Mouse (Mus musculus) cerebellum, postnatal 36 days (tissue): ENCODE results near the gene Sdf4.

Source experiments
- DNase-seq, 2 experiments: peaks; one replicate each; pipeline ENCODE4 v3.0.0; 2021 to 2022; ENCODE audit warnings: mixed read lengths in 2 of 2

Gene Sdf4

GRCm38 (mm10) chr4:155992241-155992905 lies at the start of gene Sdf4, which contains the start of gene B3galt6:
Sdf4 (plus strand) TSS chr4:155992872.
B3galt6 (minus strand) TSS chr4:155992649.
- peak; percentile 84 to 87 for DNase-seq

- DNase-seq, result peak in 1 of 2 experiments; percentile 29
These were observed 49.6 kb upstream of the Sdf4 start for GRCm38 (mm10) chr4:155943049-155943452.

GRCm38 (mm10) chr4:155943534-155944249 lies 49.0 kb upstream of the Sdf4 start, which contains the start of gene Ube2j2:
Ube2j2 (plus strand) TSS chr4:155943831.
- DNase-seq, result peak; percentile 96 to 99

GRCm38 (mm10) chr4:155944271-155944670 lies 48.4 kb upstream of the Sdf4 start:
- DNase-seq, result no peak

- no peak for DNase-seq
These were observed 45.6 kb upstream of the Sdf4 start for GRCm38 (mm10) chr4:155947094-155947493.

- peak; percentile 46 to 47 for DNase-seq
These were observed 37.2 kb upstream of the Sdf4 start for GRCm38 (mm10) chr4:155955491-155955890.

GRCm38 (mm10) chr4:155959275-155959674 lies 33.4 kb upstream of the Sdf4 start:
- peak; percentile 74 to 78 for DNase-seq

- DNase-seq, result peak; percentile 29 to 36
These were observed 30.3 kb upstream of the Sdf4 start, which contains the start of gene C1qtnf12 for GRCm38 (mm10) chr4:155962167-155962971. C1qtnf12 (plus strand) TSS chr4:155962318.

- DNase-seq, result no peak
These were observed 29.6 kb upstream of the Sdf4 start for GRCm38 (mm10) chr4:155963106-155963505.

- no peak for DNase-seq
These were observed 28.3 kb upstream of the Sdf4 start for GRCm38 (mm10) chr4:155964396-155964795.

- DNase-seq, result no peak
These were observed 23.5 kb upstream of the Sdf4 start for GRCm38 (mm10) chr4:155969043-155969653.

GRCm38 (mm10) chr4:155970286-155970685 lies 22.4 kb upstream of the Sdf4 start:
- no peak for DNase-seq

- DNase-seq, result no peak
These were observed 20.0 kb upstream of the Sdf4 start for GRCm38 (mm10) chr4:155972651-155973050.

GRCm38 (mm10) chr4:155973239-155973638 lies 19.4 kb upstream of the Sdf4 start:
- DNase-seq, result no peak

GRCm38 (mm10) chr4:155981436-155982082 lies 11.1 kb upstream of the Sdf4 start:
- DNase-seq, result no peak

- DNase-seq, result no peak
These were observed 8.9 kb upstream of the Sdf4 start for GRCm38 (mm10) chr4:155983788-155984187.

- DNase-seq, result no peak
These were observed 1.3 kb upstream of the Sdf4 start for GRCm38 (mm10) chr4:155991211-155991907.

GRCm38 (mm10) chr4:155991908-155992230 lies 803 bp upstream of the Sdf4 start:
- no peak for DNase-seq

GRCm38 (mm10) chr4:155992906-155993547 lies 355 bp downstream of the Sdf4 start:
- DNase-seq, result peak; percentile 94 to 99

- DNase-seq, result no peak
These were observed 934 bp downstream of the Sdf4 start for GRCm38 (mm10) chr4:155993606-155994005.

- no peak for DNase-seq
These were observed 11.4 kb downstream of the Sdf4 start for GRCm38 (mm10) chr4:156004109-156004508.
